Mouse (Mus musculus): Measurements from ENCODE around the gene Eif2b5. TPM values are rescaled to one million over a fixed set of nuclear protein-coding genes. Genes with fewer than 3 reads are reported as not detected.
"Not testable (repeated sequence)": the region's sequence is repeated elsewhere in the genome, so short reads cannot be mapped to it uniquely, and the experiment has no call there.

Gene Eif2b5
- polyA plus RNA-seq, 1 experiment from 2014 or later: 46.9 TPM

DNA sequence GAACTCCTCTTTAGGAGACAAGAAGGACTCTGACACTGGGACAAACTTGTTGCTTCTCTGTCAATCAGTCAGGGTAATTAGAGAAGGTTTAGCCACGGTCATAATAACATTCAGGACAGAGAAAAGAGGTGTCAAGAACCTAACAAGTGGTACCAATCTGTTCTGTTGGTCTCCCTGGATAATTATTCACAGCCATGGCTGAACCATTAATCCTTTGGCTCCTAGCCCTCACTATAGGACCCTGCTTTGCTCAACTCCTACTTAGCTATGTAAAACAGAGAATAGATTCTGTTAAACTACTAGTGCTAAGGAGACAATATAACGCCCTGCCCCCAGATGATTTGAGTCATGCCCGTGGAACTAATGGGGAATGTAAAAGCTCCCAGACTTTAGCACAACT lies 12.6 kb upstream of the Eif2b5 start:
- no peaks in the 10 kb centered on the region for H3K4me1 ChIP-seq (ENCODE audit: insufficient read depth, low read depth, low read length)
- 71% methylated on average over 3 of the region's 3 CpGs for WGBS
- TF ChIP-seq EP300 (IDR thresholded peaks at IDR 0.05) (no peak), CTCF (IDR thresholded peaks at IDR 0.05) (no peak)

DNA sequence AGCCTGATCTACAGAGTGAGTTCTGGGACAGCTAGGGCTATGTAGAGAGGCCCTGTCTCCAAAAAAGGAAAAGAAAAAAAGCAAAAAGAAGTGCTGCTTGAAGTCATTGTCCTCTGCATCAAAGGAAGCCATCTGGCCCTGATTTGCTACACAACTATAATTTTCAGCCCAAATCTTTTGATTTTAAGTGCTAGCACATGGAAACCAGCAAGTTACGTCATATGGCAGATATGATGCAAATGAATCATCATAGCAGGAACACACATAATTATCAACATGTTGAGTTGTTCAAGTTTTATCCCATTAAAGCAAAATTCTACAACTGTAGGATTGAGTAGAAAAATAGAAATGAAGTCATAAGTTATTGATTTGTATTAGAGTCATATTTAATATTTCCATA lies 10.5 kb upstream of the Eif2b5 start:
- DNase-seq (ENCODE audit: low spot score) (no peak), ATAC-seq (no peak)
- no peak for TF ChIP-seq CTCF (IDR thresholded peaks at IDR 0.05)
- no peak for TF ChIP-seq EP300 (IDR thresholded peaks at IDR 0.05)
- Histone ChIP-seq H3K27me3 (replicated peaks; ENCODE audit: insufficient read depth, low read length) (no peaks in the 10 kb centered on the region), H3K9me3 (ENCODE audit: low read length) (no peaks in the 10 kb centered on the region), H3K4me1 (ENCODE audit: insufficient read depth, low read depth, low read length) (no peaks in the 10 kb centered on the region), H3K9ac (replicated peaks; ENCODE audit: low read depth) (no peak overlapping the region), H3K4me3 (ENCODE audit: low read depth, low read length) (no peak overlapping the region), H3K27ac (ENCODE audit: low read length) (no peak overlapping the region), H3K36me3 (ENCODE audit: insufficient read depth, low read length) (no peaks in the 10 kb centered on the region), H3K4me2 (replicated peaks; ENCODE audit: low read depth, low read length) (no peak overlapping the region)
- WGBS: 77% methylated on average over 1 of the region's 1 CpGs

More for the DNA sequence above, 12.6 kb upstream of the Eif2b5 start:
- H3K9me3 ChIP-seq (ENCODE audit: low read length): no peaks in the 10 kb centered on the region
- no peak overlapping the region for H3K9ac ChIP-seq (replicated peaks; ENCODE audit: low read depth)
- H3K27me3 ChIP-seq (replicated peaks; ENCODE audit: insufficient read depth, low read length): no peaks in the 10 kb centered on the region
- H3K4me2 ChIP-seq (replicated peaks; ENCODE audit: low read depth, low read length): no peak overlapping the region
- no peaks in the 10 kb centered on the region for H3K36me3 ChIP-seq (ENCODE audit: insufficient read depth, low read length)
- ATAC-seq: no peak
- no peak for DNase-seq (ENCODE audit: low spot score)
- no peak overlapping the region for H3K27ac ChIP-seq (ENCODE audit: low read length)
- H3K4me3 ChIP-seq (ENCODE audit: low read depth, low read length): no peak overlapping the region

DNA sequence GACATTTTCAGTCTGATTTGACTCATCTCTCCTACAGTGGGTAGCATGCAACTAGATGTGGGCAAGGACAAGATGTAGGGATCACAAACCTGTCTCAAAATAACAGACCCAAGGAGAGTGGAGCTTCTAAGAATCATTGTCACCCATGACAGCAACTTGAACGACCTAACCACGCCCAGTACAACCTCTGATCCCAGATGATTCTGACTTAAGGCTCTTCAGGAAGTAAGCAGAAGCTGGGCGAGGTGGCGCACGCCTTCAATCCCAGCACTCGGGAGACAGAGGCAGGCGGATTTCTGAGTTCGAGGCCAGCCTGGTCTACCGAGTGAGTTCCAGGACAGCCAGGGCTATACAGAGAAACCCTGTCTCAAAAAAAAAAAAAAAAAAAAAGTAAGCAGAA lies 9.9 kb upstream of the Eif2b5 start:
- not testable (repeated sequence) for H3K9me3 ChIP-seq (ENCODE audit: low read length); H3K9ac ChIP-seq (replicated peaks; ENCODE audit: low read depth); H3K4me1 ChIP-seq (ENCODE audit: insufficient read depth, low read depth, low read length); DNase-seq (ENCODE audit: low spot score); H3K4me3 ChIP-seq (ENCODE audit: low read depth, low read length); ATAC-seq; H3K27me3 ChIP-seq (replicated peaks; ENCODE audit: insufficient read depth, low read length); H3K4me2 ChIP-seq (replicated peaks; ENCODE audit: low read depth, low read length); H3K36me3 ChIP-seq (ENCODE audit: insufficient read depth, low read length); H3K27ac ChIP-seq (ENCODE audit: low read length)
- 76% methylated on average over 9 of the region's 9 CpGs for WGBS

DNA sequence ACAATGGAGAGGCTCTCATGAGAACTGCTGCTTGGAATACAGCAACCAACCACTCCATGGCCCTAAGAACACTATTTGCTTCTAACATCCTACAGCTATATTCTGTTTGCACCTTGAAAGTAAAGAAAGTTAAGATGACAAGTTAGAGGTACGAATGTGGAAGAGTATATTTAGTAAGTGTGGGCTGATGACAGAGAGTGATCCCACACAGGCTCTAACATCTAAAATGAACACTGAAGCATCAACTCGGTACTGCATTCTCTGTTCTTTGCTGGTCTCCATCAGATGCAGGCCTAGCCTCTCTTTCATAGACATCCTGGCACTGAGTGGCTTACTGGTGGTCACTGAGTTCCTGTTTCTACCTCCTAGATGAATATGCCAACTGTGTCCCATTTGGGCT lies 9.4 kb upstream of the Eif2b5 start:
- WGBS: 70% methylated on average over 2 of the region's 2 CpGs

DNA sequence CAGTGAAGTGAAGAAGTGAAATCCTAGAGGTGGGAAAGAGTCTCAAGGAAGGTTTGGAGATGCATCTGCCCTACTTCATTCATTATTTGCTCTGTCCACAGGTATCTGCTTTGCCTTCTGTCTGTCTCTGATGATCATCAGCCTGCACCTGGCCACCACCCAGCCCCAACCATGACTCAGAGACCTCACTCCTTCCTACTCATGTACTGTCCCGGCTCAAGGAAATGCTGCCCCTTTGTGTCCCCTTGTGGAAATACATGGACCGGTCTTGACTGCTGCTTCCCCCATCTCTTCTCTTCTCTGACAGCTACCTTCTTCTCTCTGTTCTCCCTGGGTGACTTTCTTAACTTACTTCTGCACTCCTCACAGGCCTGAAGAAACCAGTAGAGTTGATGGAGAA lies 8.0 kb upstream of the Eif2b5 start:
- ATAC-seq: no peak
- H3K27me3 ChIP-seq (replicated peaks; ENCODE audit: insufficient read depth, low read length): no peaks in the 10 kb centered on the region
- H3K9me3 ChIP-seq (ENCODE audit: low read length): no peaks in the 10 kb centered on the region
- no peak overlapping the region for H3K9ac ChIP-seq (replicated peaks; ENCODE audit: low read depth)
- H3K4me2 ChIP-seq (replicated peaks; ENCODE audit: low read depth, low read length): no peak overlapping the region
- H3K36me3 ChIP-seq (ENCODE audit: insufficient read depth, low read length): no peaks in the 10 kb centered on the region
- H3K27ac ChIP-seq (ENCODE audit: low read length): no peak overlapping the region
- peak; percentile 26 for DNase-seq (ENCODE audit: low spot score)
- 21% methylated on average over 2 of the region's 2 CpGs for WGBS
- H3K4me1 ChIP-seq (ENCODE audit: insufficient read depth, low read depth, low read length): no peaks in the 10 kb centered on the region
- TF ChIP-seq CTCF (IDR thresholded peaks at IDR 0.05) (peak; percentile 60), EP300 (IDR thresholded peaks at IDR 0.05) (no peak)
- H3K4me3 ChIP-seq (ENCODE audit: low read depth, low read length): no peak overlapping the region

More for the DNA sequence above, 9.4 kb upstream of the Eif2b5 start:
- TF ChIP-seq CTCF (IDR thresholded peaks at IDR 0.05) (no peak), EP300 (IDR thresholded peaks at IDR 0.05) (no peak)
- H3K4me1 ChIP-seq (ENCODE audit: insufficient read depth, low read depth, low read length): no peaks in the 10 kb centered on the region
- H3K4me2 ChIP-seq (replicated peaks; ENCODE audit: low read depth, low read length): no peak overlapping the region
- no peaks in the 10 kb centered on the region for H3K27me3 ChIP-seq (replicated peaks; ENCODE audit: insufficient read depth, low read length)
- H3K9me3 ChIP-seq (ENCODE audit: low read length): no peaks in the 10 kb centered on the region
- no peaks in the 10 kb centered on the region for H3K36me3 ChIP-seq (ENCODE audit: insufficient read depth, low read length)
- no peak for ATAC-seq
- no peak for DNase-seq (ENCODE audit: low spot score)
- no peak overlapping the region for H3K27ac ChIP-seq (ENCODE audit: low read length)
- H3K9ac ChIP-seq (replicated peaks; ENCODE audit: low read depth): no peak overlapping the region
- H3K4me3 ChIP-seq (ENCODE audit: low read depth, low read length): no peak overlapping the region

DNA sequence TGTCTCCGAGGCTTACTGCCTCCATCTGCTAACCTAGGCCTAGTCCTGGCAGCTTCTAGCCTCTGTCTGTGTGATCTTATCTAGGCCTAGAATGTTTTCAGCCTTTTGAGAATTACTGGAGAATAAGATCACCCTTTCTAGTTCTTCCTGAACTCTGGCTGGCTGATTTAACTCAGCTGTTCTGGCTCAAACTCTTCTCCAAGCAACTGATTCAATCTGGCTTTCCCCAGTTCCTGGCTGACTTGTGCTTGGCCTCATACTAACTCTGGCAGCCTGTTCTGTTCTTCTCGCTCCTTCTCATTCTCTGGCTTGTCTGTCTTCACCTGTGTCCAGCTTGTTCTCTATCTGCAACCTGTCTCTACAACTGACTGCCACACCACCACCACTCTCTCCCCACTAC lies 7.3 kb upstream of the Eif2b5 start:
- DNase-seq (ENCODE audit: low spot score) (no peak), ATAC-seq (no peak)
- no peaks in the 10 kb centered on the region for H3K36me3 ChIP-seq (ENCODE audit: insufficient read depth, low read length)
- no peak overlapping the region for H3K4me3 ChIP-seq (ENCODE audit: low read depth, low read length)
- TF ChIP-seq CTCF (IDR thresholded peaks at IDR 0.05) (no peak), EP300 (IDR thresholded peaks at IDR 0.05) (no peak)
- H3K4me1 ChIP-seq (ENCODE audit: insufficient read depth, low read depth, low read length): no peaks in the 10 kb centered on the region
- H3K27me3 ChIP-seq (replicated peaks; ENCODE audit: insufficient read depth, low read length): no peaks in the 10 kb centered on the region
- H3K4me2 ChIP-seq (replicated peaks; ENCODE audit: low read depth, low read length): no peak overlapping the region
- H3K27ac ChIP-seq (ENCODE audit: low read length): no peak overlapping the region
- no peaks in the 10 kb centered on the region for H3K9me3 ChIP-seq (ENCODE audit: low read length)
- H3K9ac ChIP-seq (replicated peaks; ENCODE audit: low read depth): no peak overlapping the region
- 66% methylated on average over 2 of the region's 2 CpGs for WGBS

DNA sequence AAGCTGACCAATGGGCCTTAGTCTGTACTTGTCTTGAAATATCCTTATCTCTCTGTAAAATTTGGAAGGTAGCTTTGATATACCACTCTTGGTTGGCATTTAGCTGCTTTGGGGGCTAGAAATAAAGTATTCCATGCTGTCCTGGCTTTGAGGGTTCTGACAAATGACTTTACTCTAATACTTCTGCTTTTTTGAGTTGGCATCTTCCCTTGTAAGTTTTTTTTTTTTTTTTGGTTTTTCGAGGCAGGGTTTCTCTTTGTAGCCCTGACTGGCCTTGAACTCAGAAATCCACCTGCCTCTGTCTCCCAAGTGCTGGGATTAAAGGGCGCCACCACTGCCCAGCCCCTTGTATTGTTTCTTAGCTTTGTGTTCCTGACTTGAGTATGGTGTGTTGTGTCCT lies 5.2 kb upstream of the Eif2b5 start:
- ATAC-seq (no peak), DNase-seq (ENCODE audit: low spot score) (no peak)
- Histone ChIP-seq H3K4me1 (ENCODE audit: insufficient read depth, low read depth, low read length) (no peaks in the 10 kb centered on the region; the same call in 1 of the 2 replicates), H3K9me3 (ENCODE audit: low read length) (no peaks in the 10 kb centered on the region), H3K4me3 (ENCODE audit: low read depth, low read length) (no peak overlapping the region), H3K27ac (ENCODE audit: low read length) (no peak overlapping the region), H3K27me3 (replicated peaks; ENCODE audit: insufficient read depth, low read length) (no peaks in the 10 kb centered on the region), H3K36me3 (ENCODE audit: insufficient read depth, low read length) (no peaks in the 10 kb centered on the region), H3K4me2 (replicated peaks; ENCODE audit: low read depth, low read length) (no peak overlapping the region), H3K9ac (replicated peaks; ENCODE audit: low read depth) (no peak overlapping the region)
- TF ChIP-seq CTCF (IDR thresholded peaks at IDR 0.05) (no peak), EP300 (IDR thresholded peaks at IDR 0.05) (no peak)
- WGBS: 60% methylated on average over 2 of the region's 2 CpGs

Measured in lung, postnatal 0 days (tissue).